Mouse (Mus musculus) neural tube, embryonic 12.5 days (tissue): ENCODE measurements around the gene Jarid2. TPM values are rescaled to one million over a fixed set of nuclear protein-coding genes. Genes with fewer than 3 reads are reported as not detected.

Source experiments
- ATAC-seq: fragments of 200-750 bp; cut with Nextera tagmentation; 2 replicates; pipeline ENCODE4 v1.8.0; 2017; ENCODE audit warnings: low read depth, mild to moderate bottlenecking, moderate TSS enrichment, moderate library complexity; ENCODE audit not compliant: low FRiP score
- H3K27ac ChIP-seq: fragments of 300-500 bp; sonication (generic); 2 replicates; pipeline ENCODE4 v1.5.1; 2016
- H3K27me3 ChIP-seq: fragments of 300-500 bp; sonication (generic); replicated peaks from 2 replicates; pipeline ENCODE4 v1.6.1; 2016; ENCODE audit warnings: mild to moderate bottlenecking
- H3K36me3 ChIP-seq: fragments of 300-500 bp; sonication (generic); 2 replicates; pipeline ENCODE4 v1.6.1; 2016; ENCODE audit warnings: mild to moderate bottlenecking
- H3K4me1 ChIP-seq: fragments of 300-500 bp; sonication (generic); 2 replicates; pipeline ENCODE4 v1.6.1; 2016
- H3K4me2 ChIP-seq: fragments of 300-500 bp; sonication (generic); replicated peaks from 2 replicates; pipeline ENCODE4 v1.6.1; 2016; ENCODE audit warnings: mild to moderate bottlenecking
- H3K4me3 ChIP-seq: fragments of 300-500 bp; sonication (generic); 2 replicates; pipeline ENCODE4 v1.5.1; 2016
- H3K9ac ChIP-seq: fragments of 300-500 bp; sonication (generic); 2 replicates; pipeline ENCODE4 v1.6.1; 2016; ENCODE audit warnings: mild to moderate bottlenecking
- H3K9me3 ChIP-seq: fragments of 300-500 bp; sonication (generic); 2 replicates; pipeline ENCODE4 v1.6.1; 2016; ENCODE audit warnings: mild to moderate bottlenecking
- WGBS: fragments of 180-500 bp; shearing (Covaris S2); methylation state at CpG from one replicate; pipeline ENCODE4 v1.1.7; 2016; 5-methylcytosine and 5-hydroxymethylcytosine counted together
- polyA plus RNA-seq: library from polyadenylated mRNA; unstranded; fragments of >200 nt; fragmentation: Nextera tagmentation; extraction: Ambion mirVana; gene quantifications from 2 replicates; pipeline ENCODE4 v1.2.1, GENCODE M21; 2016

The Jarid2 gene
- polyA plus RNA-seq, 1 experiment from 2014 or later, result 93.6 TPM

- no peak for ATAC-seq
- H3K9ac ChIP-seq, result no peak overlapping the region
- H3K27me3 ChIP-seq, result no peaks in the 10 kb centered on the region
- no peak overlapping the region for H3K4me2 ChIP-seq
- 0 out of 2 replicates have a peak, but pooled peaks cover 14% of the 10 kb centered on the region for H3K4me1 ChIP-seq
- no peak overlapping the region for H3K4me3 ChIP-seq
- no peak overlapping the region for H3K27ac ChIP-seq
- H3K36me3 ChIP-seq, result no peaks in the 10 kb centered on the region
- H3K9me3 ChIP-seq, result no peaks in the 10 kb centered on the region
- WGBS, result 81% methylated on average over 3 of the region's 3 CpGs
Observed at GRCm38 (mm10) chr13:44763068-44763467, 33.8 kb downstream of the Jarid2 start.

GRCm38 (mm10) chr13:44767751-44768150, 38.5 kb downstream of the Jarid2 start:
- no peak overlapping the region for H3K4me2 ChIP-seq
- H3K27me3 ChIP-seq, result no peaks in the 10 kb centered on the region
- H3K27ac ChIP-seq, result no peak overlapping the region
- 82% methylated on average over 6 of the region's 6 CpGs for WGBS
- no peak overlapping the region for H3K9ac ChIP-seq
- no peaks in the 10 kb centered on the region for H3K36me3 ChIP-seq
- ATAC-seq, result no peak
- no peaks in the 10 kb centered on the region for H3K9me3 ChIP-seq
- H3K4me1 ChIP-seq, result 0 out of 2 replicates have a peak, but pooled peaks cover 5% of the 10 kb centered on the region
- no peak overlapping the region for H3K4me3 ChIP-seq

GRCm38 (mm10) chr13:44770808-44771605, 41.7 kb downstream of the Jarid2 start:
- Histone ChIP-seq H3K4me3 (no peak overlapping the region), H3K36me3 (no peaks in the 10 kb centered on the region), H3K4me2 (no peak overlapping the region), H3K27ac (no peak overlapping the region), H3K9ac (no peak overlapping the region), H3K4me1 (no peaks in the 10 kb centered on the region), H3K9me3 (no peaks in the 10 kb centered on the region), H3K27me3 (no peaks in the 10 kb centered on the region)
- 76% methylated on average over 5 of the region's 5 CpGs for WGBS
- ATAC-seq, result no peak

- Histone ChIP-seq H3K4me2 (no peak overlapping the region), H3K27ac (no peak overlapping the region), H3K27me3 (no peaks in the 10 kb centered on the region), H3K4me1 (no peaks in the 10 kb centered on the region), H3K36me3 (no peaks in the 10 kb centered on the region), H3K9ac (no peak overlapping the region), H3K9me3 (no peaks in the 10 kb centered on the region), H3K4me3 (no peak overlapping the region)
- 96% methylated on average over 3 of the region's 3 CpGs for WGBS
- no peak for ATAC-seq
Observed at GRCm38 (mm10) chr13:44772816-44773215, 43.5 kb downstream of the Jarid2 start.

GRCm38 (mm10) chr13:44774351-44774750, 45.1 kb downstream of the Jarid2 start:
- no peak overlapping the region for H3K27ac ChIP-seq
- H3K4me1 ChIP-seq, result no peaks in the 10 kb centered on the region
- WGBS, result 98% methylated on average over 4 of the region's 4 CpGs
- no peak overlapping the region for H3K9ac ChIP-seq
- no peak for ATAC-seq
- H3K36me3 ChIP-seq, result no peaks in the 10 kb centered on the region
- no peak overlapping the region for H3K4me2 ChIP-seq
- no peak overlapping the region for H3K4me3 ChIP-seq
- H3K27me3 ChIP-seq, result no peaks in the 10 kb centered on the region
- H3K9me3 ChIP-seq, result no peaks in the 10 kb centered on the region

- Histone ChIP-seq H3K27me3 (no peaks in the 10 kb centered on the region), H3K9me3 (no peaks in the 10 kb centered on the region), H3K9ac (no peak overlapping the region), H3K4me1 (no peaks in the 10 kb centered on the region), H3K4me3 (no peak overlapping the region), H3K27ac (no peak overlapping the region), H3K36me3 (no peaks in the 10 kb centered on the region), H3K4me2 (no peak overlapping the region)
- no peak for ATAC-seq
- 78% methylated on average over 3 of the region's 3 CpGs for WGBS
Observed at GRCm38 (mm10) chr13:44775396-44775795, 46.1 kb downstream of the Jarid2 start.

- ATAC-seq, result no peak
- H3K4me2 ChIP-seq, result no peak overlapping the region
- 93% methylated on average over 1 of the region's 1 CpGs for WGBS
Observed at GRCm38 (mm10) chr13:44780506-44780905, 51.2 kb downstream of the Jarid2 start.

GRCm38 (mm10) chr13:44781126-44781525, 51.9 kb downstream of the Jarid2 start:
- Histone ChIP-seq H3K4me3 (no peak overlapping the region), H3K4me1 (0 out of 2 replicates have a peak, but pooled peaks cover 5% of the 10 kb centered on the region), H3K9ac (no peak overlapping the region), H3K9me3 (no peaks in the 10 kb centered on the region), H3K27me3 (no peaks in the 10 kb centered on the region), H3K4me2 (no peak overlapping the region), H3K36me3 (no peaks in the 10 kb centered on the region), H3K27ac (no peak overlapping the region)
- ATAC-seq, result no peak
- WGBS, result 87% methylated on average over 2 of the region's 2 CpGs

More at GRCm38 (mm10) chr13:44780506-44780905, 51.2 kb downstream of the Jarid2 start:
- Histone ChIP-seq H3K9ac (no peak overlapping the region), H3K36me3 (no peaks in the 10 kb centered on the region), H3K27me3 (no peaks in the 10 kb centered on the region), H3K4me1 (no peaks in the 10 kb centered on the region), H3K9me3 (no peaks in the 10 kb centered on the region), H3K4me3 (no peak overlapping the region), H3K27ac (no peak overlapping the region)

GRCm38 (mm10) chr13:44784551-44784950, 55.3 kb downstream of the Jarid2 start:
- Histone ChIP-seq H3K9me3 (no peaks in the 10 kb centered on the region), H3K27me3 (no peaks in the 10 kb centered on the region), H3K9ac (no peak overlapping the region), H3K4me3 (no peak overlapping the region), H3K4me1 (0 out of 2 replicates have a peak, but pooled peaks cover 9% of the 10 kb centered on the region), H3K4me2 (no peak overlapping the region), H3K36me3 (no peaks in the 10 kb centered on the region), H3K27ac (no peak overlapping the region)
- WGBS, result 85% methylated on average over 1 of the region's 1 CpGs
- no peak for ATAC-seq

- Histone ChIP-seq H3K9ac (no peak overlapping the region), H3K4me1 (0 out of 2 replicates have a peak, but pooled peaks cover 9% of the 10 kb centered on the region), H3K4me3 (no peak overlapping the region), H3K27me3 (no peaks in the 10 kb centered on the region), H3K36me3 (no peaks in the 10 kb centered on the region), H3K4me2 (no peak overlapping the region), H3K27ac (no peak overlapping the region), H3K9me3 (no peaks in the 10 kb centered on the region)
- ATAC-seq, result no peak
- 34% methylated on average over 4 of the region's 4 CpGs for WGBS
Observed at GRCm38 (mm10) chr13:44786291-44786690, 57.0 kb downstream of the Jarid2 start.

- 91% methylated on average over 9 of the region's 9 CpGs for WGBS
- Histone ChIP-seq H3K9me3 (no peaks in the 10 kb centered on the region), H3K4me2 (no peak overlapping the region), H3K27ac (no peak overlapping the region), H3K9ac (no peak overlapping the region), H3K4me3 (no peak overlapping the region), H3K27me3 (no peaks in the 10 kb centered on the region), H3K4me1 (peaks cover 15% of the 10 kb centered on the region; the same call in 1 of the 2 replicates), H3K36me3 (no peaks in the 10 kb centered on the region)
- no peak for ATAC-seq
Observed at GRCm38 (mm10) chr13:44788352-44789125, 59.3 kb downstream of the Jarid2 start.

- 79% methylated on average over 2 of the region's 2 CpGs for WGBS
- H3K4me3 ChIP-seq, result no peak overlapping the region
- H3K36me3 ChIP-seq, result no peaks in the 10 kb centered on the region
- no peak overlapping the region for H3K4me2 ChIP-seq
- H3K27ac ChIP-seq, result no peak overlapping the region
- peaks cover 18% of the 10 kb centered on the region; the same call in 1 of the 2 replicates for H3K4me1 ChIP-seq
- H3K9ac ChIP-seq, result no peak overlapping the region
- no peaks in the 10 kb centered on the region for H3K9me3 ChIP-seq
- no peak for ATAC-seq
- no peaks in the 10 kb centered on the region for H3K27me3 ChIP-seq
Observed at GRCm38 (mm10) chr13:44789982-44790381, 60.7 kb downstream of the Jarid2 start.
